Mouse (Mus musculus) ES-CJ7 (cell line): ENCODE data around the gene Gcm1.

Experiments
- DNase-seq: peaks from one replicate; pipeline ENCODE4 v3.0.0; 2011; ENCODE audit warnings: low read depth, low spot score

Gcm1 gene

DNA sequence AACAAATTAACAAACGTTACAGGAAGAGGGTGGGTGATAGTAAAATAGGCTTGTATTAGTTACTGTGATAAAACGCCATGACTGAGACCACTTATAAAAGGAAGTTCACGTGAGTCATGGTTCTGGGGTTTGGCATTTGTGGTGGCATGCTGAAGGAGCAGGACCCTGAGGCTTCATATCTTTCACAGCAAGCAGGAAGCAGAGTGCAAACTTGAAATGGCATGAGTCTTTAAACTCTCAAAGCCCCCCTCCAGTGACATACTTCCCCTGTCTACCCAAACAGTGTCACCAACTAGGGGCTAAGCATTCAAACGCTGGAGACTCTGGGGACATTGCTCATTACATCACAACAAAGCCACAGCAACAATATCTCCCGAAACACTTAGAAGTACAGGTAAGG, 49.2 kb downstream of the Gcm1 start:
- no peak for DNase-seq

DNA sequence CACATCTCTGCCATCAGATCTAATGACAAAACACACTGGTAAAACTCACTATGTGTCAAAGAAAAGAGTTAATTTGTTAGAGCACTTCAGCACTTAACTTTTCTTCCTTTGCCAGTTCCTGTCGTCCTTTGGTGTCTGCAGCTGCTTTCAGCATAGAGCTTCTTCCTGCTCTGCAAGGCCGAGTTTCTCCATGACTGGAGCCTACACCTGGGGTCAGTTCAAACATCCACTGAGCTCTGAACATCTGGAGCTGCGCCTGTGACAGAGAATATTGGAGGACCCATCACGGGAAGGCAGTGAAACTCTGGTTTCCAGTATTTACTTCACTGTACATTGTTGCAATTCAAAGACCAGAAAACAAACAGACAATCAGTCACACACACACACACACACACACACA, 49.7 kb downstream of the Gcm1 start:
- DNase-seq: no peak

DNA sequence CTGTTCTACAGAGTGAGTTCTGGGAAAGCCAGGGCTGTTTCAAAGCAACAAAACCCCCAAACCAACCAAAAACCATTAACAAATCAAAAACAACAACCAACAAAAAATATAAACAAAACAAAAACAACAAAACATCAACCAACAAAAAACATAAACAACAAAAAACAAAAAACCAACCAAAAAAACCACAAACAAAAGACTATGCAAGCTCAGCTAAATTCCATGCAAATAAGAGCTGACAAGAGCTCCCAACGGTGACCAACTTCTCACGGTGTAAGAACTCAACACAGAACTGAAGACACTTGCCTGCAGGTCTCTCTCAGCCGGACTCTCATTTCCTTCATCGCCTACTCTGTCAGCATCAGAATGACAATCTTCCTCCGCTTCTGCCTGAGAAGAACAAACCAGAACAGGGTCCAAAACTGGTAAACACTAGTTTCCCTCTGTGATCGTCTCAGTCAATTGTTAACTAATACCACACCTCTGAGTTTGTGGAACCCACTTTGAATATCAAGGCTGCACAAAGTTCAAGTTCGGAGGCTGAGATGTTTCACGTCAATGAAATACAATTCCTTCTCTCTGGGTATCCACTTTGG, 52.3 kb downstream of the Gcm1 start:
- DNase-seq: peak; percentile 82

DNA sequence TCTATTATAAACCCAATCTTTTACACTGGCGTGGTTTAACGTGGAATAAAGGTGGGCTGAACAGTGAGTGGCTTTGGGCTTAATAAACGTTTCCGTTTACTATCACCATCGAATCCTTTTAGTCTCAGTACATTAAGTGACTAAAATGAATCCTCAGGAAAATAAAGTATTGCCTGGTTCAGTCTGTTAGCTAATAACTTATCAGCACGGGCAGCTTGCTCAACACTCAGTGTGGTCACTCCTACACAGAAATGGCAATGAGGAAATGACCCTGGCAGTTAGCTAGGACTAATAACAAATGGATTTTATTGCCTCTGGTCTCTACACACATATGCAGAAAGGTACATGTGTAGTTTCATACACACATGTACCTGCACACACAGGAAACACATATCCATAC, 53.2 kb downstream of the Gcm1 start:
- DNase-seq: no peak

DNA sequence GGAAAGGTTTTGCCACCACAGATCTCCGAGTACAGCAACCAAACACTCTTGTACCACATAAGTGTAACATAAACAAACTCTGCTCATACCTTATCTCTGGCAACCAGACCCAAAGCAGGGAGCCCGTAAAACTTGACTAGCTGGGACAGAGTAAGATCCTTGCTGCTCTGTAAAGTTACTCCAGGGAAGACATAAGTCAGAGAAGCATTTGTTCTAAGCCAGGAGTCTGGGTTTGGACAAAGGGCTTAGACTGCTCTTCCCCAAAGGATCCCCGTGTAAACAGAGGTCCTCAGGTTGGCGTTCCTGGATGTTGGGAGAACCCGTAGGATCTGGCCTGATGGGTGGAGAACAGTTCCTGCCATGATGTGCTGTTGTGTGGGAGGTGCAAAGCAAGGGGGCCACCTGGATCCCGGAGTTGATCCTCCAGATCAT, 53.8 kb downstream of the Gcm1 start:
- no peak for DNase-seq

DNA sequence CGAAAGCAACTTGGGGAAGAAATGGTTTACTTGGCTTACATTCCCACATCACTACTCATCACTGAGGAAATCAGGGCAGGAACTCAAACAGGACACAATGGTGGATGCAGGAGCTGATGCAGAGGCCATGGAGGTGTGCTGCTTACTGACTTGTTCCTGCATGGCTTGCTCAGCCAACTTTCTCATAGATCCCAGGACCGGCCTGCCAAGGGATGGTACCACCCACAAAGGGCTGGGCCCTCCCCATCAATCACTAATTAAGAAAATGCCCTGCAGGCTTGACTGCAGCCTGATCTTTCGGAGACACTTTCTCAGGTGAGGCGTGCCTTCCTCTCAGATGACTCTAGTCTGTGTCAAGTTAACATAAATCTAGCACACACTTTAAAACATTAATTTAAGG, 55.1 kb downstream of the Gcm1 start:
- no peak for DNase-seq

DNA sequence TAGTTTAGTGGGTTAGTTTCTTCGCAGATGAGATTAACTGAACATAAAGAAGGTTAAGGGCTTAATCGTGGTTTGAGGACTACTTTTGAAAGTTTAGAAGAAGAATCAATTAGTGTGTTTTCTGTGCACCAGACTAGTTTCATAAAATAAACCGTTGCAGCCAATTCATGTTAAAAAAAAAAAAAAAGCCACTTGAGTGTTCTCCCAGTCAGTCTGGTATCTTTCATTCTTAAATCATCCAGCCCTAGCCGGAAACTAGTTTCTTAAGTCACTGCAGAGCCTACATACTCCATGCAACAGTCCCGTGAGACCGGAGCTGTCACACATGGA, 55.8 kb downstream of the Gcm1 start:
- DNase-seq: no peak

DNA sequence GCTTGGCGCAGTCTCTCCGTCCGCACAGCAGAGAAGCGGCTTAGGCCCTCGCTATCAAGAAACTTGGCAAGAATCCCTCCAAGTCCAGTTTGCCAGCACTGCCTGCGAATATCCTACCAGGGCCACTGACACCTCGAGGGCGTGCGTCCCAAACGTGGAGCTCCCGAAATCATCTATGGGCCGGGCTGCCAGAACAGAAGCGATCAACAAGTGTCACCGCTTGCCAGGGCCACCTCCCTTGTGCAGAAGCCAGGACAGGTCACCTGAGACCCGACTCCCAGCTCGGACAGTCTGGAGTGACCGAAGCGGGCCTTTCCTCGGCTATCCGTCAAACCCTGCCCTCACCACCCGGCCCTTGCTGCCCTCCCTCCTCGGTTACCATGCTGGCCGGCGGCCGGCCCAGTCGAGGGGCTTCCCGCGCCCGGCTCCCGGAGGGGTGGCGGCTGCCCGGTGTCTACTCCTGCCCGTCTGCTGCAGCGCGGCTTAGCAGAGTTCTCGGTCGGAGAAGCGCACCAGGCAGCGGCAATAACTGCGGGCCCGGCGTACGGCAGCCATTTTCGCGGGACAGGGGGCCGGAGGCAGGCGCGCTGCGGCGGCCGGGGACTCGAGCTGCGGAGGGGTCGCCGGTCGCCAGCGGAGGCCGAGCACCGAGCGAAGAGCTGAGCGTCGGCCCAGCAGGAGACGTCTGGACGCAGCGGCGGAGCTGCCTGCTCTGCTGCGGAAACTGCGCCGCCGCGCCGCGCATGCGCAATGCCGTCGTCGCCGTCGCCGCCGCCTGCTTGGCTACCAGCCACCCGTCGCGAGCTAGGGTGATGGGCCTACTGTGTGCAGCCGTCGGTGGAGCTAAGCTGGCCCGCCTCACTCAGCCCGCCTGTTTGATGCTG, 56.4 kb downstream of the Gcm1 start:
- peak; percentile 83 for DNase-seq

DNA sequence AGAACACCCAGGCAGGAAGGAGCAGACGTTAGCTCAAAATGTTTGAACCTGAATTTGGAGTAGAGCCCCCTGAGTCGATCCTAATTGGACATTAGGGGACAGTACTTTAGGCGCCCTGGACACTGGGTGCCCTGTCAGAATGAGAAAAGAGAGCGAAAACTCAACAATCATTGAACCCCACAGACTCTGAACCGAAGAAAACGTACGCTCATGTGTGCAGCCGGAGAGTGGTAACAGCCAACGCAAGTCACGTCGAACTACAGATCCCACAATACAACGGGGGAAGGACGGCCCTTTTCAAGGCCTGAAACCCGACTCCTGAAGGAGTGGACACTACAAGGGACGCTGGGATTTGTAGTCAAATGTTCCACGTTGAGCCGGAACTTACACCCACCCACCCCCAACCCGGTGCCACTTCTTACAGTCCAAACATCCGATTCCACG, 57.1 kb downstream of the Gcm1 start, which contains the start of the genes Fbxo9 and Ick:
TSS of gene Fbxo9 (minus strand) at position 270 of the 444 bp plus-strand sequence.
TSS of gene Ick (plus strand) at position 397 of the 444 bp plus-strand sequence.
- peak; percentile 98 for DNase-seq

DNA sequence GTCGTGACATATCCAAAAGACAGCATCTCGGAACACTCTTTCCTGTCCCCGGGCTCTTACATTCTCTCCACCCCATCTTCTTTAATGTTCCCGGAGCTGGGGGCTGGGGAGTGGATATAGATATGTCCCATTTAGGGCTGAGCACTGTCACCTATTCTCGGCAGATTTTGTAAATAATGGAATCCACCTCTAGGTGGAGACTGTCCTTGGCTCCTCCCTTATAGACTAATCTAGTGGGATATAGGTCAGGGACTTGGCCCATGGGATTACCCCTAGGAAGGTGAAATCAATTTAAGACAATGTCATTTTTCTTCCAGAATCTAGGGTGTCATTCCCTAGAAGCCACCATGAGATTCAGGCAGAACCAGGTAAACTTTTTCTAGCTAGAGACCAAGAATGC, 57.9 kb downstream of the Gcm1 start:
- DNase-seq: peak; percentile 59

DNA sequence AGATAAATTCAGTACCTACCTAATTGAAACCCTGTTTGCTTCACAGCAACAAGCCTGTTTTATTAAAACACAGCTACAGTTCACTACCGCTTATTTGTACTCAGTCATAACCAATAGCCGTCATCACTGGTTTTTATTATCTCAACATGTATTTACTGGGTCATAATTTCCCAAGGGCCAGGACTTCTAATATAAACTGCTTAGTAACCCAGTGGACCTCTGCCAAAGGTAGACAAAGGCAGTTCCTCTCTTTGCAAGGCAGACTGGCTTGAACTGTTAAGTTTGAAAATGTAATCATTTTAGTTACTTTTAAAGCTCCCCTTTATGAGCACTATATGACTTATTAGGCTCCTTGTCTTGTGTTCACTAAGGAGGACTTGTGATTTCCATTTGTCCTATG, 59.7 kb downstream of the Gcm1 start:
- no peak for DNase-seq

DNA sequence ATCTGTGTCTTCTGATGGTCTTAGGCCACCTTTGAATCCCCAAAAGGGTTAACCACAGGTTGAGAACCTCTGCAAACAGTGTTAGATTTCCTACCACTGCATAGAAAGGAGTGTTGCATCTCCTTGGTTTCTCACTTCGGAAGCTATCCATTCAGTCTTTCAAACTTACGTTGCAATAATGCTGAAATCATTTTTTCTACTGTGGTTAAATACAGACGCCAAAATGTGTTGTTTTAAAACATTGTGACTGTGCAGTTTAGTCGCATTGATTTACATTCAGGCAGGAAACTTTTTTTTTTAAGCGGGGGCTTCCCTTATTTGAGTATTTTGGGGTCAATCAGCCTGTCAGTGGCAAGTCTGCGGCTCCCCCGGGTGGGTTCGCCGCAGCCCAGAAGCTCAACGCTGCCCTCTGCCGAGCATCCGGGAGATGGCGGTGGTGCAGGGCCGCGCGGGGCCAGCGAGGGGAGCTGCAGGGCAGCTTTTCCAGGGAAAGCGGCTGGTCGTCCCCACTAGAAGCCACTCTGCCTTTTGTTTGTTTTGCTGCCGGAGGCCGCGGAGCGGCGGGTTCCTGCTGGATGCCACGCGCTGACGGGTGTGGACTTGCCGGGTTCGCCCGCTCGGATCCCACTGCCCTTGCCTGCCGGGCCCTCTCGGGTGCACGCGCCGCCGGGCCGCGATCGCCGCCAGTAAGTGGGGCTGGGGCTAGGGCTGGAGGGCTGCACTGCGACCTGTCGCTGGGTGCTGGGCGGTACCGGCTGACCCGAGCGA, 61.2 kb downstream of the Gcm1 start:
- DNase-seq: peak; percentile 85

DNA sequence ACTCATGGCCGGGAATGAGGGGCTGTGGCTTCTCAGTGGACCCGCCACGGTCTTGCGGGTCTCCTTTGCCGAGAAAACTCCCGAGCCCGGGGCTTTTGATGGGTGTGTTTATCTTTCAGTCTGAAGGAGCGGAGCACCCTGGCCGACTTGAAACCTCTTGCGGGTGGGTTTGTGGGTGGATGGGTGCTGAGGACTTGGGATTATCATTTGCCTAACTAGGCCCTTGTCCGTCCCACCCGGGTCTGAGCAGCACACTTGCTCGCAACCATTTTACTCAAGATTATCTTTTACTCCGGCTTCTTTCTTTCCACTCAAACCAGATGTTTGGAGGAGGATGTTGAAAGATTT, 61.8 kb downstream of the Gcm1 start:
- DNase-seq: peak; percentile 19
